Mouse (Mus musculus) liver, adult 2 months (tissue): ENCODE measurements around the gene Aspa. TPM values are rescaled to one million over a fixed set of nuclear protein-coding genes. Genes with fewer than 3 reads are reported as not detected.

ENCODE experiments used
- DNase-seq: peaks from one replicate; pipeline ENCODE4 v3.0.0-alpha.2; 2011; ENCODE audit warnings: low read depth, low spot score; ENCODE audit errors: extremely low read depth
- H3K27ac ChIP-seq: fragments of 200-500 bp; replicated peaks from 2 replicates; pipeline ENCODE4 v1.5.1; 2012; ENCODE audit warnings: low read depth, mild to moderate bottlenecking, control low read depth, inconsistent platforms, low read length; ENCODE audit not compliant: insufficient read depth
- H3K27me3 ChIP-seq: fragments of 200-500 bp; 2 replicates; pipeline ENCODE4 v1.6.1; 2012; ENCODE audit warnings: mild to moderate bottlenecking, moderate library complexity, low read length, inconsistent platforms; ENCODE audit not compliant: control insufficient read depth, insufficient read depth
- H3K36me3 ChIP-seq: fragments of 200-500 bp; 2 replicates; pipeline ENCODE4 v1.6.1; 2012; ENCODE audit warnings: low read length, inconsistent platforms; ENCODE audit not compliant: control insufficient read depth, insufficient read depth
- H3K4me1 ChIP-seq: fragments of 200-500 bp; 2 replicates; pipeline ENCODE4 v1.6.1; 2011; ENCODE audit warnings: low read length; ENCODE audit not compliant: control insufficient read depth, insufficient read depth
- H3K4me3 ChIP-seq: fragments of 200-500 bp; 2 replicates; pipeline ENCODE4 v1.5.1; 2011; ENCODE audit warnings: low read depth, mild to moderate bottlenecking, control low read depth, low read length, moderate library complexity; ENCODE audit not compliant: insufficient read depth
- H3K79me2 ChIP-seq: fragments of 200-500 bp; 2 replicates; pipeline ENCODE4 v1.6.1; 2012; ENCODE audit warnings: inconsistent platforms, mild to moderate bottlenecking, low read length, moderate library complexity; ENCODE audit not compliant: control insufficient read depth, insufficient read depth
- H3K9ac ChIP-seq: fragments of 200-500 bp; 2 replicates; pipeline ENCODE4 v1.6.1; 2012; ENCODE audit warnings: low read depth, mild to moderate bottlenecking, control low read depth, inconsistent platforms, low read length
- CTCF ChIP-seq: fragments of 200-500 bp; IDR thresholded peaks from 2 replicates; pipeline ENCODE4 v1.5.1; 2011; ENCODE audit warnings: low read depth, low read length, control low read depth
- POLR2A ChIP-seq: fragments of 200-500 bp; IDR thresholded peaks from 2 replicates; pipeline ENCODE4 v1.6.1; 2011; ENCODE audit warnings: low read length, control low read depth; ENCODE audit not compliant: insufficient read depth; ENCODE audit errors: extremely low read depth
- WGBS: fragments of 180-500 bp; shearing (Covaris S2); methylation state at CpG from one replicate; pipeline ENCODE4 v1.1.7; 2018; 5-methylcytosine and 5-hydroxymethylcytosine counted together
- polyA plus RNA-seq: library from polyadenylated mRNA; depleted of rRNA; stranded (reverse); fragments of >200 nt; gene quantifications from 2 replicates; pipeline ENCODE4 v1.2.3, GENCODE M21; 2012; rRNA removed
- total RNA-seq: library from RNA; depleted of rRNA; stranded (reverse); fragments of >200 nt; gene quantifications from 2 replicates; pipeline ENCODE4 v1.2.3, GENCODE M21; 2014; rRNA removed

Gene Aspa
- total and polyA plus RNA-seq, 2 experiments: 3.2 to 40.2 TPM

- no peaks in the 10 kb centered on the region for H3K4me1 ChIP-seq
- no peak overlapping the region for H3K4me3 ChIP-seq
- TF ChIP-seq POLR2A: no peak
- TF ChIP-seq CTCF: no peak
- no peak for DNase-seq
- no peaks in the 10 kb centered on the region for H3K27me3 ChIP-seq
- H3K27ac ChIP-seq: no peak overlapping the region
- no peaks in the 10 kb centered on the region for H3K79me2 ChIP-seq
- 42% methylated on average over 2 of the region's 2 CpGs for WGBS
- H3K9ac ChIP-seq: no peak overlapping the region
- no peaks in the 10 kb centered on the region for H3K36me3 ChIP-seq
Observed at GRCm38 (mm10) chr11:73274821-73275220, 54.6 kb downstream of the Aspa start.

- Histone ChIP-seq H3K4me1 (no peaks in the 10 kb centered on the region), H3K27ac (no peak within 1 kb of the TSS), H3K4me3 (no peak within 1 kb of the TSS), H3K9ac (no peak within 1 kb of the TSS), H3K79me2 (no peaks in the 10 kb centered on the region), H3K36me3 (no peaks in the 10 kb centered on the region), H3K27me3 (no peaks in the 10 kb centered on the region)
- TF ChIP-seq POLR2A (no peak), CTCF (no peak)
- WGBS: 78% methylated on average over 7 of the region's 7 CpGs
- DNase-seq: no peak
Observed at GRCm38 (mm10) chr11:73267267-73267666, 62.1 kb downstream of the Aspa start, which contains the start of gene Trpv3. TSS of gene Trpv3 (plus strand) at chr11:73267388.

- no peaks in the 10 kb centered on the region for H3K79me2 ChIP-seq
- H3K36me3 ChIP-seq: no peaks in the 10 kb centered on the region
- H3K4me1 ChIP-seq: no peaks in the 10 kb centered on the region
- H3K9ac ChIP-seq: no peak overlapping the region
- TF ChIP-seq CTCF (no peak), POLR2A (no peak)
- H3K4me3 ChIP-seq: no peak overlapping the region
- H3K27ac ChIP-seq: no peak overlapping the region
- WGBS: 90% methylated on average over 1 of the region's 1 CpGs
- no peaks in the 10 kb centered on the region for H3K27me3 ChIP-seq
- DNase-seq: no peak
Observed at GRCm38 (mm10) chr11:73261385-73261784, 68.0 kb downstream of the Aspa start.

GRCm38 (mm10) chr11:73260457-73260856 lies 68.9 kb downstream of the Aspa start:
- no peak overlapping the region for H3K27ac ChIP-seq
- no peaks in the 10 kb centered on the region for H3K27me3 ChIP-seq
- H3K9ac ChIP-seq: no peak overlapping the region
- no peaks in the 10 kb centered on the region for H3K4me1 ChIP-seq
- 73% methylated on average over 3 of the region's 3 CpGs for WGBS
- H3K4me3 ChIP-seq: no peak overlapping the region
- H3K79me2 ChIP-seq: no peaks in the 10 kb centered on the region
- no peaks in the 10 kb centered on the region for H3K36me3 ChIP-seq
- DNase-seq: no peak
- TF ChIP-seq POLR2A (no peak), CTCF (no peak)

- TF ChIP-seq CTCF: no peak
- no peak for TF ChIP-seq POLR2A
- Histone ChIP-seq H3K9ac (no peak overlapping the region), H3K27ac (no peak overlapping the region), H3K4me3 (no peak overlapping the region), H3K27me3 (no peaks in the 10 kb centered on the region), H3K36me3 (no peaks in the 10 kb centered on the region), H3K4me1 (no peaks in the 10 kb centered on the region), H3K79me2 (no peaks in the 10 kb centered on the region)
- no peak for DNase-seq
Observed at GRCm38 (mm10) chr11:73258664-73259063, 70.7 kb downstream of the Aspa start.

GRCm38 (mm10) chr11:73257362-73257945 lies 71.9 kb downstream of the Aspa start:
- no peaks in the 10 kb centered on the region for H3K4me1 ChIP-seq

More at GRCm38 (mm10) chr11:73257362-73257945, 71.9 kb downstream of the Aspa start:
- H3K79me2 ChIP-seq: no peaks in the 10 kb centered on the region
- no peaks in the 10 kb centered on the region for H3K27me3 ChIP-seq
- no peak for DNase-seq
- TF ChIP-seq CTCF (no peak), POLR2A (no peak)
- H3K27ac ChIP-seq: no peak overlapping the region
- H3K4me3 ChIP-seq: no peak overlapping the region
- H3K36me3 ChIP-seq: no peaks in the 10 kb centered on the region
- H3K9ac ChIP-seq: no peak overlapping the region
- WGBS: 74% methylated on average over 4 of the region's 4 CpGs

Other genes starting within 250 kb of the Aspa start
- 0.18 and 0.27 TPM in 2 replicates for gene Itgae, start 239.0 kb downstream of the Aspa start, total RNA-seq
- gene Itgae, start 239.0 kb downstream of the Aspa start, polyA plus RNA-seq: 0.17 and 0.19 TPM in 2 replicates
- gene Haspin, start 191.3 kb downstream of the Aspa start, total RNA-seq: 0.55 and 0.60 TPM in 2 replicates
- 0.12 and 0.26 TPM in 2 replicates for gene Haspin, start 191.3 kb downstream of the Aspa start, polyA plus RNA-seq
- 0.09 TPM in 1 of 2 replicates, not detected in the other for gene P2rx5, start 169.2 kb downstream of the Aspa start, total RNA-seq
- gene P2rx5, start 169.2 kb downstream of the Aspa start, polyA plus RNA-seq: 0.06 TPM in 1 of 2 replicates, not detected in the other
- gene Emc6, start 152.6 kb downstream of the Aspa start, total RNA-seq: 80.9 and 90.9 TPM in 2 replicates
- 63.8 and 74.6 TPM in 2 replicates for gene Emc6, start 152.6 kb downstream of the Aspa start, polyA plus RNA-seq
- 11.5 and 13.2 TPM in 2 replicates for gene Tax1bp3, start 152.5 kb downstream of the Aspa start, total RNA-seq
- gene Tax1bp3, start 152.5 kb downstream of the Aspa start, polyA plus RNA-seq: 16.6 and 19.4 TPM in 2 replicates
- gene Ctns, start 130.6 kb downstream of the Aspa start, total RNA-seq: 11.5 and 15.6 TPM in 2 replicates
- 13.1 and 16.6 TPM in 2 replicates for gene Ctns, start 130.6 kb downstream of the Aspa start, polyA plus RNA-seq
- gene Shpk, start 130.1 kb downstream of the Aspa start, total RNA-seq: 38.3 and 38.6 TPM in 2 replicates
- 43.5 and 44.5 TPM in 2 replicates for gene Shpk, start 130.1 kb downstream of the Aspa start, polyA plus RNA-seq
- 0.18 and 0.20 TPM in 2 replicates for gene Trpv1, start 95.3 kb downstream of the Aspa start, total RNA-seq
- gene Trpv1, start 95.3 kb downstream of the Aspa start, polyA plus RNA-seq: 0.06 and 0.28 TPM in 2 replicates
- gene Trpv3, start 62.2 kb downstream of the Aspa start, total RNA-seq: under 0.01 TPM in 2 replicates
- 0.01 TPM in 2 replicates for gene Trpv3, start 62.2 kb downstream of the Aspa start, polyA plus RNA-seq
- gene Gm49340, start 145 bp upstream of the Aspa start, total RNA-seq: 0.18 and 0.27 TPM in 2 replicates
- 0.23 TPM in 1 of 2 replicates, not detected in the other for gene Gm49340, start 145 bp upstream of the Aspa start, polyA plus RNA-seq
- 5.1 and 5.9 TPM in 2 replicates for gene Spata22, start 145 bp upstream of the Aspa start, total RNA-seq
- gene Spata22, start 145 bp upstream of the Aspa start, polyA plus RNA-seq: 0.73 and 0.94 TPM in 2 replicates
- 0.13 TPM in 1 of 2 replicates, not detected in the other for gene Olfr20, start 21.2 kb upstream of the Aspa start, total RNA-seq
- 1.0 and 1.8 TPM in 2 replicates for gene Olfr20, start 21.2 kb upstream of the Aspa start, polyA plus RNA-seq
- gene Olfr376, start 41.6 kb upstream of the Aspa start, total RNA-seq: not detected in 2 replicates
- gene Olfr376, start 41.6 kb upstream of the Aspa start, polyA plus RNA-seq: not detected in 2 replicates
- not detected in 2 replicates for gene Olfr1, start 70.0 kb upstream of the Aspa start, total RNA-seq
- not detected in 2 replicates for gene Olfr1, start 70.0 kb upstream of the Aspa start, polyA plus RNA-seq
- gene Olfr378, start 98.9 kb upstream of the Aspa start, total RNA-seq: not detected in 2 replicates
- not detected in 2 replicates for gene Olfr378, start 98.9 kb upstream of the Aspa start, polyA plus RNA-seq
- not detected in 2 replicates for gene Olfr380, start 127.9 kb upstream of the Aspa start, total RNA-seq
- gene Olfr380, start 127.9 kb upstream of the Aspa start, polyA plus RNA-seq: not detected in 2 replicates
- not detected in 2 replicates for gene Olfr381, start 162.0 kb upstream of the Aspa start, total RNA-seq
- gene Olfr381, start 162.0 kb upstream of the Aspa start, polyA plus RNA-seq: not detected in 2 replicates
- not detected in 2 replicates for gene Olfr382, start 187.6 kb upstream of the Aspa start, total RNA-seq
- gene Olfr382, start 187.6 kb upstream of the Aspa start, polyA plus RNA-seq: not detected in 2 replicates